Mouse (Mus musculus) embryonic facial prominence, embryonic 14.5 days (tissue): Measurements from ENCODE around the gene Ypel2. TPM values are rescaled to one million over a fixed set of nuclear protein-coding genes. Genes with fewer than 3 reads are reported as not detected.

Experiments used
- ATAC-seq: fragments of 200-750 bp; cut with Nextera tagmentation; 2 replicates; pipeline ENCODE4 v1.8.0; 2017; ENCODE audit warnings: low read depth, moderate number of reproducible peaks, moderate TSS enrichment
- DNase-seq: peaks from one replicate; pipeline ENCODE4 v3.0.0-alpha.2; 2015; ENCODE audit warnings: low spot score
- H3K27ac ChIP-seq: fragments of 300-500 bp; sonication (generic); replicated peaks from 2 replicates; pipeline ENCODE4 v1.5.1; 2014; ENCODE audit warnings: low read depth, mild to moderate bottlenecking, low read length, moderate library complexity
- H3K27me3 ChIP-seq: fragments of 300-500 bp; sonication (generic); replicated peaks from 2 replicates; pipeline ENCODE4 v1.6.1; 2014; ENCODE audit warnings: low read length; ENCODE audit not compliant: control insufficient read depth, insufficient read depth
- H3K36me3 ChIP-seq: fragments of 300-500 bp; sonication (generic); 2 replicates; pipeline ENCODE4 v1.6.1; 2014; ENCODE audit warnings: low read length, mixed read lengths; ENCODE audit not compliant: control insufficient read depth, insufficient read depth
- H3K4me1 ChIP-seq: fragments of 300-500 bp; sonication (generic); 2 replicates; pipeline ENCODE4 v1.6.1; 2014; ENCODE audit warnings: antibody characterized with exemption, low read length; ENCODE audit not compliant: control insufficient read depth, insufficient read depth
- H3K4me2 ChIP-seq: fragments of 300-500 bp; sonication (generic); 2 replicates; pipeline ENCODE4 v1.6.1; 2014; ENCODE audit warnings: low read depth, mild to moderate bottlenecking, low read length, moderate library complexity, mixed read lengths
- H3K4me3 ChIP-seq: fragments of 300-500 bp; sonication (generic); 2 replicates; pipeline ENCODE4 v1.5.1; 2014; ENCODE audit warnings: low read depth, mild to moderate bottlenecking, low read length
- H3K9ac ChIP-seq: fragments of 300-500 bp; sonication (generic); 2 replicates; pipeline ENCODE4 v1.6.1; 2014; ENCODE audit warnings: low read depth, mild to moderate bottlenecking, low read length, moderate library complexity, mixed read lengths
- H3K9me3 ChIP-seq: fragments of 300-500 bp; sonication (generic); 2 replicates; pipeline ENCODE4 v1.6.1; 2016; ENCODE audit warnings: low read length; ENCODE audit not compliant: control insufficient read depth
- WGBS: fragments of 180-500 bp; shearing (Covaris S2); extraction: QIAGEN DNeasy Blood & Tissue Kit; methylation state at CpG from one replicate; pipeline ENCODE4 v1.1.7; 2014; 5-methylcytosine and 5-hydroxymethylcytosine counted together
- polyA plus RNA-seq: library from polyadenylated mRNA; unstranded; fragments of >200 nt; fragmentation: Nextera tagmentation; extraction: Ambion mirVana; gene quantifications from 2 replicates; pipeline ENCODE4 v1.2.1, GENCODE M21; 2014

The Ypel2 gene
- polyA plus RNA-seq, 1 experiment from 2014 or later, result 8.6 TPM

DNA sequence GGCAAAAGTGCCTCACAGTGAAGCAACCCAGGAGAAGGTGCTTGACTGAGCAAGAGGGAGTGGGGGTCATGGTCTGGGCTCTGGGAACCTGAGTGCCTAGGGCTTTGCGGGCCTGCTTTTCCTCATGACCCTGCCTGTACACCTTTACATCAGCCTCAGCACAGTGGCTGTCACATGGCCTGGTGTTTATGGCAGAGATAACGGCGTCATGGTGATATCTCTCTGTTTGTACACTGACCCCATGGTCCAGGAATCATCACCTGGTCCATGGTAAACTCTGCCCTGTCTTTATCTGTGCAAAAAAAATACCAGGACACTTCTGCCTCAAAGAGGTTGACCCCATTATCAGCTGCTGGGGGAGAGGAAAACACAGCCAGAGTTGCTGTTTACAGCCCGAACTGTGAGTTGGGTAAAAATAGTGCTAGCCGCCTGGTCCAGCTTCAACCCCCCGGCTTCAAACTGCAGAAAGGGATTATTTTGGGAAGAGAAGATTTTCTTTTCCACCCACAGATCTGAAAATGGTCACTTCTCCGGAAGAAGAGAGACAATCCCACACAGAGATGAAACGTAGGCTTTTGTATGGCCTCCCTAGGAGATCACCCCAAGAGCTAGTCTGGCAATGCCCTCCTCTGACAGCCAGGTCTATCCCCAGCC, 76.8 kb downstream of the Ypel2 start:
- Histone ChIP-seq H3K27me3 (no peaks in the 10 kb centered on the region), H3K4me1 (0 out of 2 replicates have a peak, but pooled peaks cover 7% of the 10 kb centered on the region), H3K9me3 (no peaks in the 10 kb centered on the region), H3K9ac (no peak overlapping the region), H3K27ac (no peak overlapping the region), H3K36me3 (no peaks in the 10 kb centered on the region), H3K4me3 (no peak overlapping the region), H3K4me2 (no peak overlapping the region)
- DNase-seq, result no peak
- ATAC-seq, result no peak
- 82% methylated on average over 8 of the region's 8 CpGs for WGBS

DNA sequence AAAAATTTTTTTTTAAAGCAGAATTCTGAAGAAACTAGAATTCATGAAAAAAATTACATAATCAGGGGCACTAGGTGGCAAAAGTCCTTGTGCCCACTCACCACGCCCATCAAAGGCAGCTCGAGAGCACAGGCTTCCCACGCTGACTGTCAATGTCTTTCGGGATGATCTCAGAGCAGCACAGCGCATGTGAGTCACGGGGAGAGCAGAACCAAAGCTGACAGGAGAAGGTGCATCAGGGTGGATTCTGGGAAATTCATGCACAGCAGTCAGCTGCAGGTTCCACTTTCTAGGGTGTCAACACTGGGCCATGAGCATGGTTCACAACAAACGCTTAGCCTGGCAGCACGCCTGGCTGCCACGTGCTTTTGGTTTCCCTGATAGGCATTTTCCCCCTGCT, 79.2 kb downstream of the Ypel2 start:
- Histone ChIP-seq H3K4me2 (no peak overlapping the region), H3K36me3 (no peaks in the 10 kb centered on the region), H3K4me1 (no peaks in the 10 kb centered on the region), H3K27ac (no peak overlapping the region), H3K9me3 (no peaks in the 10 kb centered on the region), H3K4me3 (no peak overlapping the region), H3K27me3 (no peaks in the 10 kb centered on the region), H3K9ac (no peak overlapping the region)
- 73% methylated on average over 9 of the region's 9 CpGs for WGBS
- ATAC-seq, result no peak
- DNase-seq, result no peak

DNA sequence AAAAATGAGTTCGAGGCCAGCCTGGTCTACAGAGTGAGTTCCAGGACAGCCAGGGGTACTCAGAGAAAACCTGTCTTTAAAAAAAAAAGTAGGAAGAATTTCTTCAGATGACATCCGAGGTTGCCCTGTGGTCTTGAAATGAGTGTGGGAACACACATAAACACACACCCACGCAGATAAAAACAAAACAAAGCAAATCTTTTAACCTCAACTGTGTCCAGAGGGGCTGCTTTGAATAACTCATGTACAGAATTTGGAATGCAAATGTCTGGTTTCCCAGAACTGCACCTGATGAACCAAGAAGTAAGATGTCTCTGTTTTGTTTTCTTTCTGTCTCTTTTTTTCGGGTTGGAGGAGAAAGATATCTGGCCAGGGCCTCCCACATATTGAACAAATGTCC, 83.3 kb downstream of the Ypel2 start:
- no peak for ATAC-seq
- Histone ChIP-seq H3K4me2 (no peak overlapping the region), H3K4me3 (no peak overlapping the region), H3K9me3 (no peaks in the 10 kb centered on the region), H3K36me3 (no peaks in the 10 kb centered on the region), H3K9ac (no peak overlapping the region), H3K4me1 (no peaks in the 10 kb centered on the region), H3K27me3 (no peaks in the 10 kb centered on the region), H3K27ac (no peak overlapping the region)
- no peak for DNase-seq
- 68% methylated on average over 4 of the region's 4 CpGs for WGBS

DNA sequence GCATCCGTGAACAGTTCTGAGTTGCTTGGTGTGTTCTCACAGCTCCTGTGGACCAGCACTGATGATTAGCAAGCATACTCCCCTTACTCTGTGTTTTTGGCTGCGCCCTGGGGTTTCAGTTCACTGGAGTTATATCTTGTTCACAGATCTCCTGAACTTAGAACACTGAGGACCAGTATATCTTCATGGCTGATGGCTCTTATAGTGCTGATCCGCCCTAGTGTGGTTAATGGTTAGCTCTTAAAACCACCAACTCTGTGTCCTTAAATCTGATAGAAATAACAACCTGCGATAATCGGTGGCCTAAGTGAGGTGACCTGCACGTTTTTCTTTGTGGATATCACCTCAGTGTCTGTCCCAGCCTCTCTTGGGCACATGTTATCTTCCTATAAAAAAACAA, 84.5 kb downstream of the Ypel2 start:
- Histone ChIP-seq H3K9ac (no peak overlapping the region), H3K36me3 (no peaks in the 10 kb centered on the region), H3K4me3 (no peak overlapping the region), H3K27me3 (no peaks in the 10 kb centered on the region), H3K9me3 (no peaks in the 10 kb centered on the region), H3K4me1 (no peaks in the 10 kb centered on the region), H3K4me2 (no peak overlapping the region), H3K27ac (no peak overlapping the region)
- DNase-seq (no peak), ATAC-seq (no peak)
- whole genome bisulfite sequencing, result 86% methylated on average over 6 of the region's 6 CpGs

DNA sequence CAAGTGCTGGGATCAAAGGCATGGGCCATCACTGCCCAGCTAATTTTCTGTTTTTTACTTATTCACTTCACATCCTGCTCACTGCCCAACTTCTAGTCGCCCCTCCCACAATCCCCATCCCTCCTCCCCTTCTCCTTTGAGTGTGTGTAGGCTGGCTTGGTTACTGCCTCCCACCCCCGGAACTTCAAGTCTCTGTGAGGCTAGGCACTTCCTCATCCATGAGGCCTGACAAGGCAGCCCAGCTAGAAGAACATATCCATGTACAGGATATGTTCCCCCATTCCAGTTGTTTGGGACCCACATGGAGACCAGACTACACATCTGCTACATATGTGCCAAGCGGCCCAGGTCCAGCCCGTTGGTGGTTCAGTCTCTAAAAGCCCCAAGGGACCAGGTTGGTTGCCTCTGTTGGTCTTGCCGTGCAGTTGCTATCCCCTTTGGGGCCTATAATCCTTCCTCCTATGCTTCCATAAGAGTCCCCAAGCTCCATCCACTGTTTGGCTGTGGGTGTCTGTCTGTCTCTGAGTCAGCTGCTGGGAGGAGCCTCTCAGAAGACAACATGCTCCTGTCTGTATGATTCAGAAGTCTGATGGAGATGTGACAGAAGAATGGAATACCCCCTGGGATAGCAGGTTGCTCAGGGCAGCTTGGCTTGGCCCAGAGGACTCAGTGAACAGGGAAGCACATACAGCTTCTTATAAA, 85.5 kb downstream of the Ypel2 start:
- no peak for ATAC-seq
- no peaks in the 10 kb centered on the region for H3K36me3 ChIP-seq
- WGBS, result 71% methylated on average over 5 of the region's 5 CpGs

DNA sequence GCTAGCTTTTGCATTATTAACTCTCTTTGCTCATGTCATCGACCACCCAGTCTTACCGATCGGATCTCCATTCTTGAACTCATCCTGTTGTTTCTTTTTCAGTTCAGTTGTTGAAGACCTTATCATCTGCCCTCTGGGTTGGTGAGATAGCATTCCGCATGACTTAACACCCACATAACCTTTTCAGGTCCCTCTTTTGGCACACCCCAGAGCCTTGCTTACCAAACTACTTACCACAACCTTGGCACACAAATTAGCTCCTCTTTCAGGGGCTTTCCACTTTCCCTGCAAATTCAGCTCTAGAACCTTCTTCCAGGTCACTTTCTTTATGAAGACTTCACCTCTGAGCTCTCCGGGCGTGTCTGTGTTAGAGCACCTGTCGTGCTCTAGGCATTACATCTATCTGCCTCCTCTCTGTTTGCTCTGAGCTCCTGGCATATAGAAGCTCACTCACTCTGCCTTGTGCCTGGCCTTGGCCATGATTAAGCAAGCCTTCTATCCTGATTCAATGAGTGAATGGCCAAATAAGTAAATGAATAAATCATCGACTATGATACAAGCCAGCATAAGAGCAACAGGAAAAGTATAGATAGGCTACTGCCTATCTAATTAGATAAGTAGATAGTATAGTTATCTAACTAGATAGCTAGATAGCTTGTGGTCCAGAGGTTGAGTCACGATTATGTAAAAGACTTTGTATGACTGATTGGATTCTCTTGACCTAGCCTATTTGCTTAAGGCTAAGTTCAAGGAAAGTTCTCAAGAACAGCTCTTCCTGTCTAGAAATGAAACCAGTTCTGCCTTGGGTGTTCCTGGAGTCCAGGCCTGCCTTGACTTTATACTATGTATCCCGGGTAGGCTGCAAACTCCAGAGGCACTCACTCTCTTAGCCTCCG, 86.5 kb downstream of the Ypel2 start:
- Histone ChIP-seq H3K27ac (no peak overlapping the region), H3K9ac (no peak overlapping the region), H3K27me3 (no peaks in the 10 kb centered on the region), H3K36me3 (no peaks in the 10 kb centered on the region), H3K4me2 (no peak overlapping the region), H3K9me3 (no peaks in the 10 kb centered on the region), H3K4me1 (no peaks in the 10 kb centered on the region), H3K4me3 (no peak overlapping the region)
- WGBS, result 95% methylated on average over 11 of the region's 11 CpGs
- ATAC-seq, result no peak
- no peak for DNase-seq

More for the DNA sequence above, 85.5 kb downstream of the Ypel2 start:
- no peaks in the 10 kb centered on the region for H3K9me3 ChIP-seq
- no peak overlapping the region for H3K4me2 ChIP-seq
- H3K27ac ChIP-seq, result no peak overlapping the region
- no peaks in the 10 kb centered on the region for H3K4me1 ChIP-seq
- DNase-seq, result no peak
- H3K4me3 ChIP-seq, result no peak overlapping the region
- no peak overlapping the region for H3K9ac ChIP-seq
- H3K27me3 ChIP-seq, result no peaks in the 10 kb centered on the region

DNA sequence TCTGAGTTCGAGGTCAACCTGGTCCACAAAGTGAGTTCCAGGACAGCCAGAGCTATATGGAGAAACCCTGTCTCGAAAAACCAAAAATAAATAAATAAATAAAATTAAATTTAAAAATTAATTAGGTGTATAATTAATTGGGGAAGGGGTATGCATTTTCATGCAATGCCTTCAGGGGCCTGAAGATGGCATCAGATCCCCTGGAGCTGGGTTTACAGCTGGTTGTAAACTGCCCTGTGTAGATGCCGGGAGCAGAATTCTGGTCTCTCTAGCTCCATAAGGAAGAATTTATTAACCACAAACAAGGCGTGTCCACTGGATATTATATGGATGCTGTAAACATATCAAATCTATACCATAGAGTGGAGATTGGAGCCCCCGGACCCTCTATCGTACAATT, 87.2 kb downstream of the Ypel2 start:
- Histone ChIP-seq H3K27ac (no peak overlapping the region), H3K9me3 (no peaks in the 10 kb centered on the region), H3K36me3 (no peaks in the 10 kb centered on the region), H3K9ac (no peak overlapping the region), H3K4me3 (no peak overlapping the region), H3K4me2 (no peak overlapping the region), H3K4me1 (no peaks in the 10 kb centered on the region), H3K27me3 (no peaks in the 10 kb centered on the region)
- ATAC-seq (no peak), DNase-seq (no peak)
- WGBS, result 92% methylated on average over 6 of the region's 6 CpGs

DNA sequence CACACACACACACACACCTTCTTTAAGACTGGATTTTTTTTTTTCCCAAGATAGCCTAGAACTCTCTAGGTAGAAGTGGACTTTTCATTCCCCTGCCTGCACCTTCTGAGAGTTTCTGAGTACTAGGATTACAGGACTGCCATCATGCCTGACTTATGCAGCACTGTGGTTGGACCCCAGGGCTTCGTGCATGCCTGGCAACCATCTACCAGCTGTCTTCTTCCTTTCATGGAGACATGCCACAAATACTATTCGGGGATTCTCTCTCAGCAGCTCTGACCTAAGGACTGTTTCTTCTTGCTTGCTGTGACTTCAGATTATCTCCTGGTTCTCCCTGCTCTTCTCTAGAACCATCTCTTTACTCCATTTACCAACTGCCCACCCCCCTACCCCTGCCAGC, 88.2 kb downstream of the Ypel2 start:
- Histone ChIP-seq H3K4me1 (no peaks in the 10 kb centered on the region), H3K27me3 (no peaks in the 10 kb centered on the region), H3K4me3 (no peak overlapping the region), H3K9me3 (no peaks in the 10 kb centered on the region), H3K36me3 (no peaks in the 10 kb centered on the region), H3K9ac (no peak overlapping the region; the same call in 1 of the 2 replicates), H3K4me2 (no peak overlapping the region), H3K27ac (no peak overlapping the region)
- WGBS, result 58% methylated on average over 2 of the region's 2 CpGs
- DNase-seq, result no peak
- no peak for ATAC-seq
